Mouse (Mus musculus): ENCODE measurements around the gene Cplx1. TPM values are rescaled to one million over a fixed set of nuclear protein-coding genes. Genes with fewer than 3 reads are reported as not detected.

Cplx1 gene
- polyA plus RNA-seq, 1 experiment from 2014 or later, result 5.3 TPM

- H3K9ac ChIP-seq (ENCODE audit: low read length), result no peak overlapping the region
- ATAC-seq (replicated peaks; ENCODE audit: low FRiP score) (no peak), DNase-seq (ENCODE audit: low spot score) (no peak)
- H3K9me3 ChIP-seq (ENCODE audit: control insufficient read depth, low read length), result no peaks in the 10 kb centered on the region
- no peak overlapping the region for H3K4me2 ChIP-seq (ENCODE audit: low read depth, low read length, severe bottlenecking)
- H3K4me3 ChIP-seq (ENCODE audit: low read depth, low read length), result no peak overlapping the region
- H3K27me3 ChIP-seq (ENCODE audit: control insufficient read depth, insufficient read depth, low read length), result no peaks in the 10 kb centered on the region
- WGBS, result 87% methylated on average over 2 of the region's 2 CpGs
- H3K36me3 ChIP-seq (ENCODE audit: control insufficient read depth, insufficient read depth, low read length), result no peaks in the 10 kb centered on the region
- H3K27ac ChIP-seq (ENCODE audit: low read depth, low read length), result no peak overlapping the region
- H3K4me1 ChIP-seq (replicated peaks; ENCODE audit: control insufficient read depth, insufficient read depth, low read length), result no peaks in the 10 kb centered on the region
Measured at GRCm38 (mm10) chr5:108562483-108562882, 12.7 kb upstream of the Cplx1 start.

GRCm38 (mm10) chr5:108556986-108557385 lies 7.2 kb upstream of the Cplx1 start:
- no peak for DNase-seq (ENCODE audit: low spot score)
- H3K9me3 ChIP-seq (ENCODE audit: control insufficient read depth, low read length), result no peaks in the 10 kb centered on the region
- no peaks in the 10 kb centered on the region for H3K27me3 ChIP-seq (ENCODE audit: control insufficient read depth, insufficient read depth, low read length)
- ATAC-seq (replicated peaks; ENCODE audit: low FRiP score), result no peak
- no peaks in the 10 kb centered on the region for H3K36me3 ChIP-seq (ENCODE audit: control insufficient read depth, insufficient read depth, low read length)
- no peak overlapping the region for H3K4me3 ChIP-seq (ENCODE audit: low read depth, low read length)
- H3K4me1 ChIP-seq (replicated peaks; ENCODE audit: control insufficient read depth, insufficient read depth, low read length), result no peaks in the 10 kb centered on the region
- WGBS, result 90% methylated on average over 4 of the region's 4 CpGs
- H3K4me2 ChIP-seq (ENCODE audit: low read depth, low read length, severe bottlenecking), result no peak overlapping the region
- H3K9ac ChIP-seq (ENCODE audit: low read length), result no peak overlapping the region
- H3K27ac ChIP-seq (ENCODE audit: low read depth, low read length), result no peak overlapping the region

GRCm38 (mm10) chr5:108554041-108554440 lies 4.2 kb upstream of the Cplx1 start:
- WGBS, result 67% methylated on average over 1 of the region's 1 CpGs
- H3K36me3 ChIP-seq (ENCODE audit: control insufficient read depth, insufficient read depth, low read length), result no peaks in the 10 kb centered on the region
- no peak overlapping the region for H3K4me2 ChIP-seq (ENCODE audit: low read depth, low read length, severe bottlenecking)
- no peak overlapping the region for H3K4me3 ChIP-seq (ENCODE audit: low read depth, low read length)
- peaks cover 10% of the 10 kb centered on the region for H3K27me3 ChIP-seq (ENCODE audit: control insufficient read depth, insufficient read depth, low read length)
- ATAC-seq (replicated peaks; ENCODE audit: low FRiP score), result no peak
- no peaks in the 10 kb centered on the region for H3K9me3 ChIP-seq (ENCODE audit: control insufficient read depth, low read length)
- no peak for DNase-seq (ENCODE audit: low spot score)
- H3K27ac ChIP-seq (ENCODE audit: low read depth, low read length), result no peak overlapping the region
- peaks cover 3% of the 10 kb centered on the region; the same call in 1 of the 2 replicates for H3K4me1 ChIP-seq (replicated peaks; ENCODE audit: control insufficient read depth, insufficient read depth, low read length)
- H3K9ac ChIP-seq (ENCODE audit: low read length), result no peak overlapping the region

GRCm38 (mm10) chr5:108550207-108550594 lies 377 bp upstream of the Cplx1 start:
- no peaks in the 10 kb centered on the region for H3K9me3 ChIP-seq (ENCODE audit: control insufficient read depth, low read length)
- H3K27me3 ChIP-seq (ENCODE audit: control insufficient read depth, insufficient read depth, low read length), result peaks cover 11% of the 10 kb centered on the region
- no peak overlapping the region for H3K27ac ChIP-seq (ENCODE audit: low read depth, low read length)
- H3K9ac ChIP-seq (ENCODE audit: low read length), result peak overlapping the region; percentile 44
- ATAC-seq (replicated peaks; ENCODE audit: low FRiP score) (peak; percentile 73), DNase-seq (ENCODE audit: low spot score) (no peak)
- peak overlapping the region; percentile 84 for H3K4me2 ChIP-seq (ENCODE audit: low read depth, low read length, severe bottlenecking)
- H3K4me3 ChIP-seq (ENCODE audit: low read depth, low read length), result peak overlapping the region; percentile 40
- peaks cover 3% of the 10 kb centered on the region; the same call in 1 of the 2 replicates for H3K4me1 ChIP-seq (replicated peaks; ENCODE audit: control insufficient read depth, insufficient read depth, low read length)
- WGBS, result under 1% methylated on average over 16 of the region's 16 CpGs
- H3K36me3 ChIP-seq (ENCODE audit: control insufficient read depth, insufficient read depth, low read length), result no peaks in the 10 kb centered on the region

- Histone ChIP-seq H3K4me1 (replicated peaks; ENCODE audit: control insufficient read depth, insufficient read depth, low read length) (peaks cover 3% of the 10 kb centered on the region; the same call in 1 of the 2 replicates), H3K4me2 (ENCODE audit: low read depth, low read length, severe bottlenecking) (peak overlapping the region; percentile 84), H3K27me3 (ENCODE audit: control insufficient read depth, insufficient read depth, low read length) (peaks cover 11% of the 10 kb centered on the region), H3K9ac (ENCODE audit: low read length) (peak overlapping the region; percentile 44), H3K9me3 (ENCODE audit: control insufficient read depth, low read length) (no peaks in the 10 kb centered on the region), H3K4me3 (ENCODE audit: low read depth, low read length) (peak overlapping the region; percentile 40), H3K27ac (ENCODE audit: low read depth, low read length) (no peak overlapping the region), H3K36me3 (ENCODE audit: control insufficient read depth, insufficient read depth, low read length) (no peaks in the 10 kb centered on the region)
- DNase-seq (ENCODE audit: low spot score) (peak; percentile 45), ATAC-seq (replicated peaks; ENCODE audit: low FRiP score) (no peak)
- WGBS, result 21% methylated on average over 7 of the region's 7 CpGs
Measured at GRCm38 (mm10) chr5:108549137-108549488, 711 bp downstream of the Cplx1 start.

- Histone ChIP-seq H3K27me3 (ENCODE audit: control insufficient read depth, insufficient read depth, low read length) (peaks cover 11% of the 10 kb centered on the region), H3K9me3 (ENCODE audit: control insufficient read depth, low read length) (no peaks in the 10 kb centered on the region), H3K4me3 (ENCODE audit: low read depth, low read length) (no peak overlapping the region), H3K9ac (ENCODE audit: low read length) (no peak overlapping the region), H3K27ac (ENCODE audit: low read depth, low read length) (no peak overlapping the region), H3K4me1 (replicated peaks; ENCODE audit: control insufficient read depth, insufficient read depth, low read length) (peaks cover 3% of the 10 kb centered on the region; the same call in 1 of the 2 replicates), H3K4me2 (ENCODE audit: low read depth, low read length, severe bottlenecking) (no peak overlapping the region), H3K36me3 (ENCODE audit: control insufficient read depth, insufficient read depth, low read length) (no peaks in the 10 kb centered on the region)
- ATAC-seq (replicated peaks; ENCODE audit: low FRiP score) (no peak), DNase-seq (ENCODE audit: low spot score) (no peak)
- 88% methylated on average over 5 of the region's 5 CpGs for WGBS
Measured at GRCm38 (mm10) chr5:108547636-108548035, 2.2 kb downstream of the Cplx1 start.

- ATAC-seq (replicated peaks; ENCODE audit: low FRiP score), result no peak
- H3K27me3 ChIP-seq (ENCODE audit: control insufficient read depth, insufficient read depth, low read length), result no peaks in the 10 kb centered on the region
- no peak for DNase-seq (ENCODE audit: low spot score)
- no peak overlapping the region for H3K4me3 ChIP-seq (ENCODE audit: low read depth, low read length)
- H3K27ac ChIP-seq (ENCODE audit: low read depth, low read length), result no peak overlapping the region
- 77% methylated on average over 7 of the region's 7 CpGs for WGBS
- H3K4me1 ChIP-seq (replicated peaks; ENCODE audit: control insufficient read depth, insufficient read depth, low read length), result no peaks in the 10 kb centered on the region
- H3K4me2 ChIP-seq (ENCODE audit: low read depth, low read length, severe bottlenecking), result no peak overlapping the region
- no peaks in the 10 kb centered on the region for H3K9me3 ChIP-seq (ENCODE audit: control insufficient read depth, low read length)
- no peaks in the 10 kb centered on the region for H3K36me3 ChIP-seq (ENCODE audit: control insufficient read depth, insufficient read depth, low read length)
- no peak overlapping the region for H3K9ac ChIP-seq (ENCODE audit: low read length)
Measured at GRCm38 (mm10) chr5:108543516-108544291, 6.1 kb downstream of the Cplx1 start.

- Histone ChIP-seq H3K36me3 (ENCODE audit: control insufficient read depth, insufficient read depth, low read length) (no peaks in the 10 kb centered on the region), H3K27ac (ENCODE audit: low read depth, low read length) (no peak overlapping the region), H3K27me3 (ENCODE audit: control insufficient read depth, insufficient read depth, low read length) (no peaks in the 10 kb centered on the region), H3K4me1 (replicated peaks; ENCODE audit: control insufficient read depth, insufficient read depth, low read length) (no peaks in the 10 kb centered on the region), H3K9me3 (ENCODE audit: control insufficient read depth, low read length) (peaks cover 6% of the 10 kb centered on the region; the same call in 1 of the 2 replicates), H3K9ac (ENCODE audit: low read length) (no peak overlapping the region), H3K4me3 (ENCODE audit: low read depth, low read length) (no peak overlapping the region), H3K4me2 (ENCODE audit: low read depth, low read length, severe bottlenecking) (no peak overlapping the region)
- 93% methylated on average over 2 of the region's 2 CpGs for WGBS
- DNase-seq (ENCODE audit: low spot score) (no peak), ATAC-seq (replicated peaks; ENCODE audit: low FRiP score) (no peak)
Measured at GRCm38 (mm10) chr5:108534188-108534587, 15.6 kb downstream of the Cplx1 start.

- H3K9ac ChIP-seq (ENCODE audit: low read length), result no peak overlapping the region
- ATAC-seq (replicated peaks; ENCODE audit: low FRiP score) (no peak), DNase-seq (ENCODE audit: low spot score) (no peak)
- H3K36me3 ChIP-seq (ENCODE audit: control insufficient read depth, insufficient read depth, low read length), result no peaks in the 10 kb centered on the region
- no peaks in the 10 kb centered on the region for H3K27me3 ChIP-seq (ENCODE audit: control insufficient read depth, insufficient read depth, low read length)
- H3K27ac ChIP-seq (ENCODE audit: low read depth, low read length), result no peak overlapping the region
- H3K4me2 ChIP-seq (ENCODE audit: low read depth, low read length, severe bottlenecking), result no peak overlapping the region
- WGBS, result 88% methylated on average over 3 of the region's 3 CpGs
- no peaks in the 10 kb centered on the region for H3K4me1 ChIP-seq (replicated peaks; ENCODE audit: control insufficient read depth, insufficient read depth, low read length)
- no peaks in the 10 kb centered on the region for H3K9me3 ChIP-seq (ENCODE audit: control insufficient read depth, low read length)
- H3K4me3 ChIP-seq (ENCODE audit: low read depth, low read length), result no peak overlapping the region
Measured at GRCm38 (mm10) chr5:108522597-108522996, 27.2 kb downstream of the Cplx1 start.

Measured in forebrain, embryonic 11.5 days (tissue).